Mouse (Mus musculus): ENCODE data around the gene Glyatl3. TPM values are rescaled to one million over a fixed set of nuclear protein-coding genes. Genes with fewer than 3 reads are reported as not detected.

The Glyatl3 gene
- polyA plus RNA-seq, 1 experiment from 2014 or later = not detected

GRCm38 (mm10) chr17:40899783-40900363 is 14.3 kb downstream of the Glyatl3 start:
- Histone ChIP-seq H3K27me3 (replicated peaks; ENCODE audit: control insufficient read depth, insufficient read depth, low read length) (no peaks in the 10 kb centered on the region), H3K4me3 (ENCODE audit: low read depth, low read length) (no peak overlapping the region), H3K36me3 (ENCODE audit: control insufficient read depth, insufficient read depth, low read length) (no peaks in the 10 kb centered on the region), H3K27ac (ENCODE audit: low read depth, low read length) (no peak overlapping the region), H3K4me2 (no peak overlapping the region), H3K9ac (ENCODE audit: low read depth, low read length) (no peak overlapping the region), H3K9me3 (ENCODE audit: control insufficient read depth, low read length) (no peaks in the 10 kb centered on the region), H3K4me1 (replicated peaks; ENCODE audit: control insufficient read depth, insufficient read depth, low read length) (peaks cover 12% of the 10 kb centered on the region)
- DNase-seq (ENCODE audit: low spot score) (no peak), ATAC-seq (replicated peaks; ENCODE audit: low FRiP score) (peak; percentile 82)
- 54% methylated on average over 4 of the region's 4 CpGs for WGBS

- DNase-seq (ENCODE audit: low spot score) (no peak), ATAC-seq (replicated peaks; ENCODE audit: low FRiP score) (no peak)
- H3K4me3 ChIP-seq (ENCODE audit: low read depth, low read length) = no peak overlapping the region
- 68% methylated on average over 1 of the region's 1 CpGs for WGBS
- no peak overlapping the region for H3K4me2 ChIP-seq
- H3K27me3 ChIP-seq (replicated peaks; ENCODE audit: control insufficient read depth, insufficient read depth, low read length) = no peaks in the 10 kb centered on the region
- H3K9ac ChIP-seq (ENCODE audit: low read depth, low read length) = no peak overlapping the region
- peaks cover 3% of the 10 kb centered on the region; the same call in 1 of the 2 replicates for H3K4me1 ChIP-seq (replicated peaks; ENCODE audit: control insufficient read depth, insufficient read depth, low read length)
- H3K27ac ChIP-seq (ENCODE audit: low read depth, low read length) = no peak overlapping the region
- H3K9me3 ChIP-seq (ENCODE audit: control insufficient read depth, low read length) = no peaks in the 10 kb centered on the region
- no peaks in the 10 kb centered on the region for H3K36me3 ChIP-seq (ENCODE audit: control insufficient read depth, insufficient read depth, low read length)
These were observed 17.3 kb downstream of the Glyatl3 start for GRCm38 (mm10) chr17:40896863-40897262.

GRCm38 (mm10) chr17:40887849-40888536 is 26.2 kb downstream of the Glyatl3 start:
- DNase-seq (ENCODE audit: low spot score) = no peak
- Histone ChIP-seq H3K27me3 (replicated peaks; ENCODE audit: control insufficient read depth, insufficient read depth, low read length) (no peaks in the 10 kb centered on the region), H3K27ac (ENCODE audit: low read depth, low read length) (no peak overlapping the region), H3K36me3 (ENCODE audit: control insufficient read depth, insufficient read depth, low read length) (no peaks in the 10 kb centered on the region), H3K9ac (ENCODE audit: low read depth, low read length) (no peak overlapping the region), H3K4me2 (no peak overlapping the region), H3K9me3 (ENCODE audit: control insufficient read depth, low read length) (no peaks in the 10 kb centered on the region), H3K4me1 (replicated peaks; ENCODE audit: control insufficient read depth, insufficient read depth, low read length) (no peaks in the 10 kb centered on the region), H3K4me3 (ENCODE audit: low read depth, low read length) (no peak overlapping the region)
- 53% methylated on average over 4 of the region's 4 CpGs for WGBS
- ATAC-seq (replicated peaks; ENCODE audit: low FRiP score) = peak; percentile 83

GRCm38 (mm10) chr17:40885155-40885554 is 29.0 kb downstream of the Glyatl3 start:
- Histone ChIP-seq H3K4me3 (ENCODE audit: low read depth, low read length) (no peak overlapping the region), H3K36me3 (ENCODE audit: control insufficient read depth, insufficient read depth, low read length) (no peaks in the 10 kb centered on the region), H3K9ac (ENCODE audit: low read depth, low read length) (no peak overlapping the region), H3K9me3 (ENCODE audit: control insufficient read depth, low read length) (no peaks in the 10 kb centered on the region), H3K4me1 (replicated peaks; ENCODE audit: control insufficient read depth, insufficient read depth, low read length) (no peaks in the 10 kb centered on the region), H3K27ac (ENCODE audit: low read depth, low read length) (no peak overlapping the region), H3K27me3 (replicated peaks; ENCODE audit: control insufficient read depth, insufficient read depth, low read length) (no peaks in the 10 kb centered on the region), H3K4me2 (no peak overlapping the region)
- ATAC-seq (replicated peaks; ENCODE audit: low FRiP score) (no peak), DNase-seq (ENCODE audit: low spot score) (no peak)
- 78% methylated on average over 4 of the region's 4 CpGs for WGBS

DNA sequence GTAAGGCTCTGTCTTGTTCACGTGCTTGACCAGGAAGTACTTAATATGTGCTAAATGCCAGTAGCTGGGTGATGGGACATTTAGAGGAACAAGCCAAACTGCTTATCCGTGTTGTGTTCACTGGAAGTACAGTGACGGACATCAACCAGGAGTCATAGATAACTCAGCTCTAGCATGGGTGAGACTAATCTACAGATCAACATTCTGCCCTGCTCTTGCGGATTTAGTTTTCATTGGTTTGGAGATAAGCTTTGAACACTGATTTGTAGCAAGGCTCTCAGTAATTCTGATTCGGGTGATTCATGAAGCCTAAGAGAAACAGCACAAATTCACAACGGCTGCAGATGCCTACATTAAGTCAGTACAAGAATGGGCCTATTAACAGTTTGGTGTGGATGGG is 32.0 kb downstream of the Glyatl3 start:
- H3K27ac ChIP-seq (ENCODE audit: low read depth, low read length) = no peak overlapping the region
- no peaks in the 10 kb centered on the region for H3K9me3 ChIP-seq (ENCODE audit: control insufficient read depth, low read length)
- no peaks in the 10 kb centered on the region for H3K4me1 ChIP-seq (replicated peaks; ENCODE audit: control insufficient read depth, insufficient read depth, low read length)
- 65% methylated on average over 6 of the region's 6 CpGs for WGBS
- H3K27me3 ChIP-seq (replicated peaks; ENCODE audit: control insufficient read depth, insufficient read depth, low read length) = no peaks in the 10 kb centered on the region
- ATAC-seq (replicated peaks; ENCODE audit: low FRiP score) = no peak
- no peak overlapping the region for H3K4me2 ChIP-seq
- no peaks in the 10 kb centered on the region for H3K36me3 ChIP-seq (ENCODE audit: control insufficient read depth, insufficient read depth, low read length)
- H3K9ac ChIP-seq (ENCODE audit: low read depth, low read length) = no peak overlapping the region
- H3K4me3 ChIP-seq (ENCODE audit: low read depth, low read length) = no peak overlapping the region
- DNase-seq (ENCODE audit: low spot score) = no peak

DNA sequence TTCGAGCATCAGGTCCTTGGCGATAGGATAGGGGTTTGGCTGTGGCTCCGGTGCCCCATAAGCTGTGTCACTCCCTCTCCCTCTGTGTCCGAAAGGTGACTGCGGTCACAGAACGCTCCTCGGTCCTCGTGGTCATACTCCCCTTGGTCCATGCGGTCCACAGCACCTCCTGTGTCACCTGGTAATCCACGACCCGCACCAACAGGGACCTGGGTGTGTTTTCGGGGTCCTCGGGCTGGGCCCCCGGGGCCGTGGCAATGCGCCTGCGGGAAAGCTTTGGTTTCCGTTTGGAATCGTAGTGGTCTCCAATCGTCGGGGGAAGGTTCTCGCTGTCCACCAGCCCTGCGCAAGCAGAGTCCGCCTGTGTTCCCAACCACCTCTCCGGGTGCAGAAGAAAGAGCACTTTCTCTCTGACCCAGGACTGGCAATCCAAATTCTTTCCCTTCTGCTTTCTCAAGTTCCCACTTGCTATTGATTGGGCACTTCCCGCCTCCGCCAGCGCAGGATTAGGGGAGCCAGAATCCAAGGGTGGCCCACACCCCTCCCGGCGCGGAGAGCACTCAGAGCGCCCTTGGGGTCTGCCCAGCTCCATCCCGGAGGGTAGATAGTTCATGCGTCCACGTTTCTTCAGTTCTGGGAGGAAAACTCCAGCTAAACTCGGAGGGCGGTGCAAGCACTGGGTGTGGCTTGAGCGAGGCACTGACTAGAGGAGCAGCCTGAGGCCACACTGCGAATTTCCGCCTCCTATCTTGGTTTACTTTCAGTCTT is 34.0 kb downstream of the Glyatl3 start, which contains the start of gene 9130008F23Rik:
Gene 9130008F23Rik, minus strand, starts transcription at position 636 of the 768 bp plus-strand sequence.
- no peaks in the 10 kb centered on the region for H3K27me3 ChIP-seq (replicated peaks; ENCODE audit: control insufficient read depth, insufficient read depth, low read length)
- peak within 1 kb of the TSS; percentile 72 for H3K4me3 ChIP-seq (ENCODE audit: low read depth, low read length)
- peak; percentile 89 for ATAC-seq (replicated peaks; ENCODE audit: low FRiP score)
- WGBS = under 1% methylated on average over 40 of the region's 40 CpGs
- H3K4me2 ChIP-seq = peak within 1 kb of the TSS; percentile 74
- H3K9me3 ChIP-seq (ENCODE audit: control insufficient read depth, low read length) = no peaks in the 10 kb centered on the region
- peak; percentile 67 for DNase-seq (ENCODE audit: low spot score)
- H3K27ac ChIP-seq (ENCODE audit: low read depth, low read length) = peak within 1 kb of the TSS; percentile 26; the same call in 1 of the 2 replicates
- H3K4me1 ChIP-seq (replicated peaks; ENCODE audit: control insufficient read depth, insufficient read depth, low read length) = no peaks in the 10 kb centered on the region
- H3K36me3 ChIP-seq (ENCODE audit: control insufficient read depth, insufficient read depth, low read length) = no peaks in the 10 kb centered on the region
- peak within 1 kb of the TSS; percentile 74 for H3K9ac ChIP-seq (ENCODE audit: low read depth, low read length)

- ATAC-seq (replicated peaks; ENCODE audit: low FRiP score) = no peak
- DNase-seq (ENCODE audit: low spot score) = no peak
- H3K4me3 ChIP-seq (ENCODE audit: low read depth, low read length) = peak overlapping the region; percentile 72
- 4% methylated on average over 6 of the region's 6 CpGs for WGBS
- H3K4me1 ChIP-seq (replicated peaks; ENCODE audit: control insufficient read depth, insufficient read depth, low read length) = no peaks in the 10 kb centered on the region
- H3K36me3 ChIP-seq (ENCODE audit: control insufficient read depth, insufficient read depth, low read length) = no peaks in the 10 kb centered on the region
- peak overlapping the region; percentile 74 for H3K4me2 ChIP-seq
- no peak overlapping the region for H3K27ac ChIP-seq (ENCODE audit: low read depth, low read length)
- peak overlapping the region; percentile 74 for H3K9ac ChIP-seq (ENCODE audit: low read depth, low read length)
- no peaks in the 10 kb centered on the region for H3K9me3 ChIP-seq (ENCODE audit: control insufficient read depth, low read length)
- H3K27me3 ChIP-seq (replicated peaks; ENCODE audit: control insufficient read depth, insufficient read depth, low read length) = no peaks in the 10 kb centered on the region
These were observed 34.6 kb downstream of the Glyatl3 start for GRCm38 (mm10) chr17:40879528-40879923.

- Histone ChIP-seq H3K4me2 (peak overlapping the region; percentile 74), H3K27ac (ENCODE audit: low read depth, low read length) (no peak overlapping the region), H3K4me1 (replicated peaks; ENCODE audit: control insufficient read depth, insufficient read depth, low read length) (no peaks in the 10 kb centered on the region), H3K9ac (ENCODE audit: low read depth, low read length) (no peak overlapping the region), H3K36me3 (ENCODE audit: control insufficient read depth, insufficient read depth, low read length) (no peaks in the 10 kb centered on the region), H3K9me3 (ENCODE audit: control insufficient read depth, low read length) (no peaks in the 10 kb centered on the region), H3K4me3 (ENCODE audit: low read depth, low read length) (0 out of 2 replicates have a peak overlapping the region, but pooled peaks have one; percentile 72), H3K27me3 (replicated peaks; ENCODE audit: control insufficient read depth, insufficient read depth, low read length) (no peaks in the 10 kb centered on the region)
- DNase-seq (ENCODE audit: low spot score) (no peak), ATAC-seq (replicated peaks; ENCODE audit: low FRiP score) (no peak)
- 28% methylated on average over 3 of the region's 3 CpGs for WGBS
These were observed 36.4 kb downstream of the Glyatl3 start for GRCm38 (mm10) chr17:40877741-40878140.
